Mouse (Mus musculus): ENCODE data around the gene Exog.

Exog gene

DNA sequence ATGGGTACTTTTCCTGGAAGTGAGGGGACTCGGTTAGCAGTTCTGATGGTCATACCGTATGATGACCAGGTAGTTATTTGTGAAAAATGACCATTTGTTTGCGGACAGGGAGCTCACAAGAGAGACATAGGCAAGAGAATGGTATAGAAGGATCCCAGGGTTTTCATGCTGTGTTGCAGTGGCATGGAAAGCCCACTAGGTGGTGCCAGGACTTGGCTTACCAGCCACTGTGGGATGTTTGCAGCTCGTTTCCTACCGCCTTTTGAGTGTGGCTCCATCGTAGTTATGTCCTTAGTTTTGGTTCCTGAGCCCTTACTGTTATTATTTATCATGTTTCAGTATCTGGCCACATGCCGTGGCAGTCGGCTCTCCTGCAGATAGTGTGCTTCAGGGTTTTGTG lies 15.7 kb downstream of the Exog start:
- DNase-seq (ENCODE audit: low spot score) = peak; percentile 86

GRCm38 (mm10) chr9:119465056-119465455 lies 20.3 kb downstream of the Exog start:
- DNase-seq (ENCODE audit: low spot score) = no peak

- DNase-seq (ENCODE audit: low spot score) = peak; percentile 44
Observed at GRCm38 (mm10) chr9:119465595-119465994, 20.9 kb downstream of the Exog start.

DNA sequence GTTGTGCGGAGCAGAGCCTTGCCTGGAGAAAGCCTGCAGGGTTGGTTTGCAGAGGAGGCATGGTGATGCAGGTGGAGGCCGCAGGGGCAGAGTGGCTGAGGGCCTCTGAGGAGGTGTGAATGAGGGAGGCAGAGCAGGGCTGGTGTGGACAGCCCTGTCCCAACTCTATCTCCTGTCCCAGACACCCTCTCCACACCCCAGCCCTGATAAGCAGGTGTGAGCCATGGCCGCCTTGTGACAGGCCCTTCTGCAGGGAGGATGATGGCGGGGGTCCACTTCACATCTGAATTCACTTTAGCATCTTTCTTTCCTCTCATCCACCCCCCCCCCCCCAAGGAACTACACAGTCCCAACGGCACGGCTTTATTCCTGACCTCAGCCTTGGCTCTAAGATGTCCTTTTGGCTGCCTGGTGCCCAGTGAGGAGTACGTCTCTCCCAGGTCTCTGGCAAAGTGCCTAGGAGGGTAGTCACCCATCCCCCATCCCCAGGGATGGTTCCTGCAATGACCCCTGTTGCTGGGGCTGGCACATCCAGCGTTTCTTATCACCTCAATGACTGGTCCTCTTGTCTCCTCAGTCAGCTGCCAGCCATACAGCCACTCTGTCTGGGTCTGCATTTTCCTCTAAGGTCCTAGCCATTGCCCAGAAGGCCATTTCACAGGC lies 25.1 kb downstream of the Exog start:
- no peak for DNase-seq (ENCODE audit: low spot score)

- no peak for DNase-seq (ENCODE audit: low spot score)
Observed at GRCm38 (mm10) chr9:119472412-119472918, 27.7 kb downstream of the Exog start.

DNA sequence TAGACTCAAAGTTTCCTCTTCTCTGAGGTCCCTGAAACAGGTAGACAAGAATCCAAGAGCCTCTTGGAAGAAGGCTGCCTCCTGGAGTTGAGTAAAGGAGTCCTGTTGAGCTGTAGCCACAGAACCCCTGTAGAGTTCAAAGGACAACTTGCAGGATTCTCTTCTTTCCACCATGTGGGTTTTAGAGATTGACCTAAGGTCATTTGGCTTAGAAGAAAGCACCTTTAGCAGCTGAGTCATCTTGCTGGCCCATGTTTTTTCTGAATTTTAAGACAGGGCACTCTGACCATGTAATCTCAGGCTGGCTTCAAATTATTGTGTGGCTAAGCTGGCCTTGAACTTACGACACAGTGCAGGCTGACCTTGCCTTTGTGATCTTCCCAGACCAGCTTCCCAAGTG lies 28.3 kb downstream of the Exog start:
- no peak for DNase-seq (ENCODE audit: low spot score)

DNA sequence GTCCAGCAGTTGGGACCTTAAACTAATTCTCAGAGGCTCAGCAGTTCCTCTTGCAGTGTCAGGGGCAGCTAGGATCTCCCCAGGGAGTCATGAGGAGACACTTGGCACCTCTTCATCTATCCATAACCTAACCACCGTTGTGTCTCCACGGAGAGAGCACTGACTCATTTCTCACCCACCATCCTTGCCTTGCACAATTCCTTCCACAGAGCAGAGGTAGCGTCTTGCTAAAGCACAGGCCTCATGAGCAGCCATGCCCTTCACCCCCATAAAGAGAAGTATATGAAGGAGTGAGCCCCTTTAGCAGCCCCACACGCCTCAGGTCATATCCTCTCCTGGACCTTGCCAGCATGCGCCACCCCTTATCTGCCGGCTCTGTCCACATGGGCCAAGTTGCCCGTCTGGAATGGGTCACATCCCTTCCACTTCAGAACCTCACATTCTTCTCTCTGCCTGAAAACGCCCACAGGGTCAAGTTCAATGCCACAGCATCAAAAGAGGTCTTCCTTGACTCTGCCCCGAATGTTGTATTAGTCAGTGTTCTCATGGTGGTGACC lies 28.9 kb downstream of the Exog start:
- no peak for DNase-seq (ENCODE audit: low spot score)

DNA sequence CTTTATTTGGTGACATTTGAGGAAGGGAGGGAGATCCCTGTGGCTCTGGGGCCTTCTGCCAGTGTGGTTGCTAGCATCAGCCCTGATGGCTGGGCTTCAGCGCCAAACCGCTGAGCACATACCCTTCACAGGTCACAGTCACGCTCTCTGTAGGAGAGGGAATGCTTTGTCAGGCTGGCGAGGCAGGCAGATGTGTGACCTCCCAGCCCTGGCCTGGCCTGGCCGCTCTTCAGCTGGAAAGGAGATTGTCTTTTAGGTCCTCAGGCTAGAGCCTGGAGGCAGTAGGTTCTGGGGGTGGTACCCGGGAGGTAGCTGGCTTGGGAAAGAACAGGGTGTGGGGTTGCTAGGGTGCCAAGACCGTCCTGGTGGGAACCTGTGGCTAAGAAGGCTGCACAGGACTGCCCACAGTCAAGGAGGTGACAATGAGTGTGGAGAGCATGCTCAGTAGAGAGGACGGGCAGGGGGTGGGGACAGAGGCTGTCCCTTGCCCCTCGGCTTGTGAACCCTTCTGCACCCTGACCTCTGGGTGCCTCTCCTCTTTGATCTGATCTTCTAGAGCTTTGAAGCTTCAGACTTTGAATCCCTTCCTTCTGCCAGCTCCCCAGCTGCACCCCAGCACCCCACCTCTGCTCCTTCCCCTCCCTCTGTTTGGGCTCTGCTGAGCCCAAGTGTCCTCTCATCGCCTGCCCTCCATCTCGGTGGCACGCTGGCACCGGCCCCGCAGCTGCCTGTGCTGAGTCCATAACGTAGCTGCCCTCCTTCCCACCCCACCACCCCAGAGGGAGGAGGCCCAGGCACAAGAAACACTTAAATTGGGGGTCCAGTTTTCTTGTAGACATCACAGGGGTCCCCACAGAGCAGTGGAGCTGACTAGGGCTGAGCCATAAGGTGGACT lies 30.2 kb downstream of the Exog start:
- DNase-seq (ENCODE audit: low spot score) = peak; percentile 10

GRCm38 (mm10) chr9:119477754-119478153 lies 33.0 kb downstream of the Exog start:
- DNase-seq (ENCODE audit: low spot score) = peak; percentile 19

- no peak for DNase-seq (ENCODE audit: low spot score)
Observed at GRCm38 (mm10) chr9:119478345-119478744, 33.6 kb downstream of the Exog start.

GRCm38 (mm10) chr9:119479297-119479696 lies 34.6 kb downstream of the Exog start:
- DNase-seq (ENCODE audit: low spot score) = no peak

- DNase-seq (ENCODE audit: low spot score) = no peak
Observed at GRCm38 (mm10) chr9:119481612-119482011, 36.9 kb downstream of the Exog start.

GRCm38 (mm10) chr9:119483554-119484353 lies 39.0 kb downstream of the Exog start:
- DNase-seq (ENCODE audit: low spot score) = no peak

- DNase-seq (ENCODE audit: low spot score) = no peak
Observed at GRCm38 (mm10) chr9:119484420-119484819, 39.7 kb downstream of the Exog start.

DNA sequence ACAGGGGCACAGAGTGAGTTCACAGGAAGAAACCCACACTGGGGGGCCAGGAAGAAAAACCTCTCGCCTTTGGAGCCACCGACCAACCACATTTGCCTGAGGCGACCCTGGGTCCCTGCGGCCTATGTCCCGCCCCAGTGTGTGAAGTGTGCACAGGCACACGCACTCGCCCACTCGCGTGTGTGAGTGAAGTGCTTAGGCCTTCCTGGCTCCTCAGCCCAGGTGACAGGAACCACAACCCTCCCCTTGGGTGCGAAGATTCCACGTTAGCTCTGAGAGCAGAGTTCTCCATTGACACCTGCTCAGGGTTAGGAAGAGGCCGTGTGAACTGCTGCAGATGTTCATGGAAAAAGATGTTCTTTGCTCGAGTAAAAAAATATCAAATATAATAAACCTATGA lies 40.1 kb downstream of the Exog start:
- DNase-seq (ENCODE audit: low spot score) = no peak

DNA sequence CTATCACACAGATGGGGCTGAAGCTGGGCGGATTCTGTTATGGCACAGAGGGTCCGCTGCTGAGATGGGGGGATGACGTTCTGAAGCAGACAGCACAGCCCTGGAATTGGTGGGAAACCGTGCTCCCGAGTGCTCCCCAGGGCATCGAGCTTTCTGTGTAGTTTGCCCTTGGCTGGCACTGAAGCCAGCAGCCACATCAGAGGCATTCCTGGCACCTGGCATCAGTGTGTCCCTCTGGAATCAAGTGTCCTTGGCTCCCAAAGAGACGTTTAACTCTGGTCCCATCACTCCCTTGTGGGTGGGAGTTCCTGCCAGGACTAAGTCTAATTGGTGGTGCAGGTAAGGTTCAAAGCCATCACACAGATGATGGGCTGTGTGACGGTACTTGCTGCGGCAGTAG lies 51.6 kb downstream of the Exog start:
- DNase-seq (ENCODE audit: low spot score) = no peak

DNA sequence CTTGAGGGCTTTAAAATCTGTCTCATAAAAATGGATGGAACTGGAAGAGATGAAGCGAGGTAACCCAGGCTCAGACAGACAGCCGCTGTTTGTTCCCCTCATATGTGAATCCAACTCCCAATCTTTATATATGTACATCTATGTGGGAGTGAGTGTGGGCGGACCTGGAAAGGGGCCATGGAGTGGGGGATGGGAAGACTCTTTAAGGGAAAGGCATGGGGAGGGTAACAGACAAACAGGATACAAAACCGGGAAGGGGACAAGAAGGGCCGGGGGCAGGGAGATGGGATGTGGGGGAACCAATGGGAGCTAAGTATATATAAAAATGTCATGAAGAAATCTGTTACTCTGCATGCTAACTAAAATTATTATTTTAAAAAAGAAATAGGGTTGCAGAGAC lies 52.2 kb downstream of the Exog start:
- DNase-seq (ENCODE audit: low spot score) = no peak

DNA sequence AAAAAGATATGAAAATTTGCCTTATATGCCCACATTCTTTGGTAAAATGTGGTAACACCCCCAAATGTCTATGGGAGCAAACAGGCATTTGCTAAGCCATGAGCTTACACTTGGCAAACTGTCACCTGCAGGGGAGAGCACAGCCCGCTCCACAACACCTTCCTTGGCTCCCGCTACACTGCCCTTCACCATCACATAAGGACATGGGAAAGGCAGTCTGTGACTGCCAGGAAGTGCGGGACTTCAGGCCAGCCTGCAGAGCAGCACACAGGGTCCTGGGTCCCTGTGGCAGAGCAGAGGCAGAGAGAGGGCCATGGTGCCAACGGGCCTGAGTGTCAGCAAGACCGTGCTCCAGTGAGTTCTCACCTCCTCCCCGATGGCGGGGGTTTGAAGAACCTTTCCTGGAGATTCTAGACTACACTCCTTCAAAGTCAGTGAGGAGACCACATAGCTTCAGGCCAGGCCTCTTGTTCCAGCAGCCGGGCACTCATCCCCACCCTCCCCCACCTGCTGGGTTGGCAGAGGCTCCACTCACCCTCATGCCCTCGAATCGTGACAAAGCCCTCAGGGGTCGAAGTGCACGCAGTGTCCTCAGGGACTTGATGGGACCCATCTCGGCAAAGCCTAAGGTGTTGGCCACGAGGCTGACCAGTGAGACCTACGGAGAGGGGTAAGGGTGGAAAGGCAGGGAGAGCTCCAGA lies 53.0 kb downstream of the Exog start:
- DNase-seq (ENCODE audit: low spot score) = no peak

GRCm38 (mm10) chr9:119498247-119498607 lies 53.5 kb downstream of the Exog start:
- DNase-seq (ENCODE audit: low spot score) = no peak

DNA sequence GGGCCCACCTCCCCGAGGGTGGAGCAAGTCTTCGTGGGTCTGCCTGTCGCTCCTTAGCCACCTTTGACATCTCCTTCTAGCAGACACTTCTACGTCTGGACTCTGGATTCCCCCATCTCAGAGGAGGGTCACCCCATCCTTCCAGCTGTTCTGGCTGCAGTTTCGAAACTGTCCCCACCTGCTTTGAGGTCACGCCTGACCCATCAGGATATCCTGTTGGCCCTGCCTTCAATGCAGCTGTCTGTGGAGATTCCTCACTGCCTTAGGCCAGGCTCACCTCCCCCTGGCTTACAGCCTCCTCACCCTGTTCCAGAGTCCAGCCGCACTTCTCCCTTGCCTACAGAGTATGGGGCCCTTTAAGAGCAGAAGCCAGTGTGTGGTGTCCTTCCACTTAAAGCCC lies 54.1 kb downstream of the Exog start:
- DNase-seq (ENCODE audit: low spot score) = no peak

DNA sequence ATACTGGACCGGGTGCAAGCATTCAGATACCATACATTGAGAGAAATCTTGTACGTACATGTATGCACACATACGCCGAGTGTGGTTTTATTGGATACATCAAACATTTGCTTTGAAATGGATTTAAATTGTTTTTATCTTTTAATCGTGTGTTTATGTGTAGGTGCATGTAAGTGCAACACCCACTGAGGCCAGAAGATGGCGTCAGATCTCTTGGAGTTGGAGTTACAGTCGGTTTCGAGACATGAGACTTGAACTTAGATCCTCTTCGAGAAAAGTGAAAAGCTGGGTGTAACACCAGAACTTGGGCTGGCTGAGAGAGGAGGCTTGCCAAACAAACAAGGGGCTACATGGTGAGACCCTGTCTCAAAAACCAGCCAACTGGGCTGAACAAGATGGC lies 58.9 kb downstream of the Exog start:
- DNase-seq (ENCODE audit: low spot score) = no peak

Measured in embryo, embryonic 10.5 days (tissue).